Mouse (Mus musculus): Measurements from ENCODE around the gene Vstm5.

DNA sequence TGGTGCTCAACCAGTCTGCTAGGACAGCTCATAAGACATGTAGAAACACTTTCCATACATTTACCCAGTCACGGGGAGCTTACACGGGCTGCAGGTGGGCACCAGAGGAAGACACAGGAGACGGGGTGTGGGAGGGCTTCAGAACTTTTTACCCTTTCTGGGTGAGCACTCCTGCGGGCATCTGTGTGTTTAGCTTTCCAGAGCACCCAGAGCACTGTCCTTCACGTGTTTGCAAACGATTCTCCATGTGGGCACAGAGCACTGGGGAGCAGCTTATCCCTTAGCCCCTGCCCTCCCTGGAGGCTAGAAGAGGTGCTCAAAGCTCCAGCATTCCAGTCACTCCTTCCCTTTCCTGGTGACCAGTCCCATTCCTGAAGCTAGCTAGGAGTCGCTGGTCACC lies 15.7 kb downstream of the Vstm5 start:
- TF ChIP-seq MAFK (IDR thresholded peaks at IDR 0.05; ENCODE audit: insufficient read depth, low read depth, low read length) (no peak), CHD2 (IDR thresholded peaks at IDR 0.05; ENCODE audit: low read depth, low read length) (no peak)

Data from ES-E14 (cell line).